Mouse (Mus musculus): Measurements from ENCODE around the gene Ppp1r1b. TPM values are rescaled to one million over a fixed set of nuclear protein-coding genes. Genes with fewer than 3 reads are reported as not detected.
"Not testable (repeated sequence)": the region's sequence is repeated elsewhere in the genome, so short reads cannot be mapped to it uniquely, and the experiment has no call there.

The Ppp1r1b gene
- total RNA-seq, 2 experiments from 2014 or later = 225 to 310 TPM

DNA sequence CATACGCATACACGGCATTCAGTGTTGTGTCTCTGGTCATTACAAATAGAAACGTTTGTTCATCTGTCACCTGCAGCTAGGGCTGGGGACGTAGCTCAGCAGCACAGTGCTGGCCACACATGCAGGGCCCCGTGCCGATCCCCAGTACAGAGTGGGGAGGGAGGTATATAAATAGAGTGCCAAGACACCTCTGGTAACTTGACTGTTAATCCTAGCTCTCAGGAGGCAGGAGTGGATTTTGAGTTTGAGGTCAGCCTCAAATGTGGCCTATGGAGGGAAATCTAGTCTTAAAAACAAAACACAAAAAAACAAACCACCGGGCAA lies 19.6 kb downstream of the Ppp1r1b start:
- no peak for DNase-seq (ENCODE audit: low spot score in 2 of 2)

DNA sequence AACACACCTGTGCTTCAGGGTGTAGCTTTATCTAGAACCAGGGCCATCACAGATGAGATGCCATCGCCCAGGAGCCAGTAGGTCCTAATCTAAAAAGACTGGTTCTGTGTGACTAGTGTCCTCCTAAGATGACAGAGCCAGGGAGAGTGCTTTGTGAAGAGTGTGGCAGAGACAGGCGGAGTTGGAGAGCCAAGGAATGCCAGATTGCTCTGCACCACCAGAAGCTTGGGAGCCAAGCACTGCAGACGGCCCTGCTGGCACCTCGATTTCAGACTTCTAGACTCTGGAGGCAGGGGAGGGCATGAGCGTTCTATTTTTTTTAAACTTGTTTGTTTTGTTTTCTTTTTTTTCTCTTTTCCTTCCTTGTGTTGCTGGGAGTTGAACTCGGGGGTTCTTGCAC lies 21.1 kb downstream of the Ppp1r1b start:
- DNase-seq (ENCODE audit: low spot score in 2 of 2) = no peak

DNA sequence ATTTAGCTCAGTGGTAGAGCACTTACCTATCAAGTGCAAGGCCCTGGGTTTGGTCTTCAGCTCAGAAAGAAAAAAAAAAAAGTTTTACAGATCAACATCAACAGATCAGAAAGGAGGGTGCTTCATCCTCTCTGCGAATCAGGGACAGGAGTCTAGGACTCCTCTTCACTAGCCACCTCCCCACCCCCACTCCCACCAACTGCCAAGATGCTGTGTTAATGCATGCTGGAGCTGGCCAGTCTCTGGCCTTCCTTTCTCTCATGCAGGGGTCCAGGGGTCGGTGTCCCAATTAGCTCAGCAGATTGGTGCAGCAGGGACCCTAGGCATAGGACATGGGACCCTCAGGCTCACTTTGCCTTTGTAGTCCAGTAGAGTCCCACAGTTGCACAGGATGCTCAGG lies 22.4 kb downstream of the Ppp1r1b start:
- DNase-seq (ENCODE audit: low spot score in 2 of 2) = no peak

DNA sequence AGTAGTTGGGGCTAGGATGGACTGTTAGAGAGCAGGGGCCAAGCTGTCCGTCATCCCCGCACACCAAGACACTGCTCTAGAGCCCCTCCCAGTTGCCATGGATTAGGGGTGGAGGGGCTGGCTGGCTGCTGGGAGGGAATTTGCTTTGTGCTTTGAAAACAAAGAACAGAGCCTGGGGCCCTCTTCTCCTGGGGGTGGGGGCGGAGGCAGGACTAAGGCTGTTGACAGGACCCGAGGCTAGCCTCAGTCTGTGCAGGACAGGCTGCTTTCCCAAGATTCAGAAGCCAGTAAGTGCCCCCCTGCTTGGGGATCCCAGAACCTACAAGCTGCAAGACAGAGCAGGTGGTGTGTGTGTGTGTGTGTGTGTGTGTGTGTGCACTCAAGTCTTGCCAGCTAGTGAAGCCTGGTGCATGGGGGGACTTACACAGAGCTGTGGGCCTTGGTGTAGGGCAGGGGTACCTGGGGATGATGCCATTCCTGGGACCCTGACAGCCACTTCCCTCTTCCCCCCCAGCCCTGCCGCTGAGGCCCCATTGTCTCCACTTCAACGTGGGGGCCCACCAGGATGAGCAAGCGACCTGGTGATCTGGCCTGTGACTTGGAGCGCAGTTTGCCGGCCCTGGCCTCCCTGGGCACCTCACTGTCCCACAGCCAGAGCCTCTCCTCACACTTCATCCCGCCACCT lies 23.5 kb downstream of the Ppp1r1b start:
- no peak for DNase-seq (ENCODE audit: low spot score in 2 of 2)

DNA sequence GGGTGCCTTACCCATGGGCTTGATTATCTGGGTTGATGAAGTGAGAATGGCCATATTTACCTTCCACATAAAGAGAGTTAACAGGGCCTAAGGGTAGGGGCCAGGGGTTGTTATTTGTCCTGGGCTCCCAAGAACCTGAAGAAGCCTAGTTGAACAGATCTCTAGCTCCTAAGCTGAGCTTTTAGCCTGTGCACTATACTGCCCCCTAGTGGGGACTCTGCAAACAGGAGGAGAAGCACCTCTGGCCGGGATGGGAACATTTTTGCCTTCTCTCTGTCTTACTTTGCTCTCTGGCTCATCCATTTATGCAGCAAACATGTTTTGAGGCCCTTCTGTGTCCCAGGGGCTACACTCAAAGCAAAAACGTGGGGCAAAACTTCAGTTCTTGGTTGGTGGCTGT lies 24.2 kb downstream of the Ppp1r1b start:
- peak in 1 of 2 experiments; percentile 76 for DNase-seq (ENCODE audit: low spot score in 2 of 2)

DNA sequence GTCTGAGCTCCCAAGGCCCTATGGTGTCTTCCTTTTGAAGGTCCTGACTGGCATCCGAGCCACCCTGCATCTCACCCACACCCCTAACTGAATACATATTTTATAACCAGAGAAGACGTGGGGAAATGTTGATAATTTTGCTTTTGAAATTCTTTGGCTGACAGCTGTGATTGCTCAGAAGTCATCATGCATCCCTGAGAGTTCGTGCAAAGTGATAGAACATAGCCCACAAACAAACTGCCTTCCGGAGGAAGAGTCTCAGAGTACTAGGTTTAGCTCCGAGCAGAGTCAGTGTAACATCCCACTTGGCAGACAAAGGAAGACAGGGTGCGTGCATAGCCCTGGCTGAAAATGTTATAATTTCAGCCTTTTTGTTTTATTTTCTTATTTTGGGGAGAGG lies 25.0 kb downstream of the Ppp1r1b start:
- DNase-seq (ENCODE audit: low spot score in 2 of 2) = no peak

DNA sequence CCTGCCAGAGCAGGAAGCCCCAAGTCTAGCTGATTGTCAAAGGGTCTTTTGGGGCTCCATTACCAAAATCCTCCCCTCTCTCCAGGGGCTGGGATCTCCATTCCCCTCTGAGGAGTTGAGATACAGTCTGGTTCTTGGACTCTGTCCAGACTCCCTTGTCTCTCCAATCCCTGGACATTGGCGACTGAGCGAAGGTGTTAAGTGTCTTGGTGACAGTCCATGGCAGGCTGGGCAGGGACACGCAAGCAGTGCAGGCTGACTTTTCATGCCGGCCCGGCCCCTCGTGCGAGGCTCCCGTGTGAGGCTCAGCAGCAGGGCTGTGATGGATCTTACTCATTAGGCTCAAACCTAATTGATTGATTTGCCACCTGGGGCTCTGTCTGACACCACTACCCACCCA lies 26.1 kb downstream of the Ppp1r1b start:
- no peak for DNase-seq (ENCODE audit: low spot score in 2 of 2)

DNA sequence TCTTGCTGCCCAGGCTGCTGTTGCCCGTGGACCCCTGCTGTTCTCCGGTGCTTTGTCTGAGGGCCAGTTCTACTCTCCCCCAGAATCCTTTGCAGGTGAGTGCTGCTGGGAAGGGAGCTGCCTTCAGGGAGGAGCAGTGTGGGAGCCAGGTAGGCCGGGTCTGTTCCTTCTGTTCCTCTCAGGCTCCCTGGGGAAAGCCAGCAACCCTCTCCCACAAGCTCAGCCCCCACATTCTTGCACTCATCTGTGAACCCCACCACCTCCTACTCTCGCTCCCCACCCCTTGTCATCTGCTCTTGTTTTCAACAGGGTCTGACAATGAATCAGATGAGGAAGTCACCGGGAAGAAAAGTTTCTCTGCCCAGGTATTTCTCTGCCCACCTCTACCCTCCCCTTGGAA lies 28.6 kb downstream of the Ppp1r1b start:
- DNase-seq (ENCODE audit: low spot score in 2 of 2) = no peak

DNA sequence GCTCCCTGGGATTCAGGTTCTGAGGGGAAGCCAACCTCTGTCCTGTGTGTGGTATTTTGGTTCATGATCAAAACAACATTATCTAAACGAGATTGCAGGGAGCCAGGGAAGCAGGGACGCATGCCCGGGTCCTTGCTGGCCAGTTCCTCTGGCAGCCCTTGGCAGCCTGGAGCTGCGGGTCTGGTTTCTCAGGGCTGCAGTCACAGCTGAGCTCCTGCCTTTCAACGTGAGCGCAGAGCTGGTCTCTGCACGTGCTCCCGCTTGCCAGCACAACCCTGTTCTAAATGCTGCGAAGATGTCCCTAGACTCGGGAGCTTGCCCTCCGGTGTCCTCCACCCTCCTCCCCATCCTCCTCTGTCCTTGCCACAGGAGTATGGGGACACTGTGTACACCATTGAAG lies 29.6 kb downstream of the Ppp1r1b start:
- no peak for DNase-seq (ENCODE audit: low spot score in 2 of 2)

DNA sequence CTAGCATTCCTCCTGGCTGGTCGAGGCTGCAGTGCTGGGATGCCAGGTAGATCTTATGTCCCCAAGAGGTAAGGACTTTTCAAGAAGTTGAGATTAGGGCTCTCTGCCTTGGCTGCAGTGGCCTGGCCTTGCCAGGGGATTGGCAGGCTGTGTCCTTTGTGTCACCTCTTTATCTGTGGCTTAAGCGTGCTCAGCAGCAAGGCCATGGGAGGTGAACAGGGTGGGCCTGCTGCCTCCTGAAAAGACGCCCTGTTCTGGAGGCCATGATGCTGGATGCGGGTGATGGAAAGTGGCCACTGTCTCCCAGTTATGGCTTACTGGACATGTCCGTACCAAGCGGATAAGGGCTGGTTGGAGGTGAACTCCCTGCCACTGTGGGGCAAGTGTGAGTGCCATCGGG lies 31.2 kb downstream of the Ppp1r1b start:
- no peak for DNase-seq (ENCODE audit: low spot score in 2 of 2)

DNA sequence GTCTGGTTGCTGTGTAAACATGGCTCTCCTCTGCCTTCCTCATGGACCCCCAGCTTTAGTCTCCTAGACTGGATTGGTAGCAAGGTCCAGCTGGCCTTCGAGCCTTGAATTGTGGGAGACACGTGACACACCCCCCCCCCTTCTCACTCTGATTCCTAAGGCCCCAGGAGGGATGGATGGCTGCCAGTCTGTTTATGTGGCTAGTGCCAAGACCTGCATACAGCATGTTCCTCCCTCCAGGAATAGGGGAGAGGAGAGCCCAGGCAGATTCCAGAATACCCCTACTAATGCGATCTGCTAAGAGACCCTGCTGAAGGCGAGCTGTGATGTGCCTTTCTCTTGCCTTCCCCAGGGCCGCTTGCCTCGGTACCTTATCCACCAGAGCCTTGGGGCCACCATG lies 31.9 kb downstream of the Ppp1r1b start:
- DNase-seq (ENCODE audit: low spot score in 2 of 2) = no peak

DNA sequence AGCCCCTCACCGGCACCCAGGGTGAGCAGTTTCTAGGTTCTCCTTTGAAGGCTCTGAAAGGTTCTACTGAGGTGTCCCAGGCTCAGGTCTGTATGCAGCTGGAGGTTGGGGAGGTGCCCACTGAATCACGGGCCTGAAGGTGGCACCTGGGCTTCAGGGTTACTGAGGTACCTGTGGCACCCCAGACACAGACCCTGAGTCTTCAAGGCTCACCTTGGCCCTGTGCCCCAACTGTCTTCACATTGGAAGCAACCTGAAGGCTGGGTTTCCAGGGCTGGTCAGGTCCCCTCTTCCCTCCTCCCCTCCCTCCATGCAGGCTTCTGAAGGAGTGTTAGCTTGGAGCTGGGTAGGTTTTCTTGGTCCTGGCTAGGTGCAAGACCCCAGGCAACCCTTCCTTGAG lies 33.4 kb downstream of the Ppp1r1b start:
- no peak for DNase-seq (ENCODE audit: low spot score in 2 of 2)

DNA sequence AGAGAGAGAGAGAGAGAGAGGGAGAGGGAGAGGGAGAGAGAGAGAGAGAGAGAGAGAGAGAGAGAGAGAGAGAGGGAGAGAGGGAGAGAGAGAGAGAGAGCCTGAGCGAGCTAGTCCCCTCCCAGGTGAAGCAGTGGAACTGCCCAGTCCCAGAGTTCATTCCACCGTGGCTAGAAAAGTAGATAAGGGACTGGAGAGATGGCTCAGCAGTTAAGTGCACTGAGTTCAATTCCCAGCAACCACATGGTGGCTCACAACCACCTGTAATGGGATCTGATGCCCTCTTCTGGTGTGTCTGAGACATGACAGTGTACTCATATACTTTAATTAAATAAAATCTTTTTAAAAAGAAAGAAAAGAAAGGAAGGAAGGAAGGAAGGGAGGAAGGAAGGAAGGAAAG lies 34.2 kb downstream of the Ppp1r1b start:
- not testable (repeated sequence) for DNase-seq (ENCODE audit: low spot score in 2 of 2)

DNA sequence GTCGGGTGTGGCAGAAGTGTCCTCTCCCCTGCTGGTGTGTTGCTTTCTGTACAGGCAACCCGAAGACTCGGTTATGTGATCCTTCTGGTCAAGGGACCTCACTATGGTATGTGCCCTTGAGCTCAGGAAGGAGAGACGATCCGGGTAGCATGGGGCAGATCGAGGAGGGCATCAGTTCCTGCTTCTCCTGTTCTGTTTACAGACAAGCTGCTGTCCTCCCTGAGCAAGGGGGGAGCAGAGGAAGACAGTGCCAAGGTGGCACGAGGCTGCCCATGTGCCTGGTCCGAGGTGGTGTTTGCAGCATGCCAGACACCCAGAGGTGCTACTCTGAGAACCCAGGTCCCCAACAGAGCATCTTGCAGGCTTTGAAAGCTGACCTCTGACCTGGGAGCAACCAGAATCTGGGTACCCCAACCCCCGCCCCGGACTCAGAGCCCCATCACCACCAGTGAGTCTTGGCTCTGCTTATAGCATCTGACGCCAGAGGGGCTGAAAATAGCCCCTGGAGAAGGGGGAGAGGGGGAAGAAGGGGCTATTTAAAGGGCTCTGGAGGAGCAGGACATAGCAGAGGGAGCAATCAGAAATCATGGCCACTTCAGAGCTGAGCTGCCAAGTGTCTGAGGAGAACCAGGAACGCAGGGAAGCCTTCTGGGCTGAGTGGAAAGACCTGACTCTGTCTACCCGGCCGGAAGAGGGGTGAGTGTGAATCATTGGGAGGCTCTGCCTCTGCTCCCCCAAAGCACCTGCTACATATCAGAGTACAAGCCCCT lies 35.2 kb downstream of the Ppp1r1b start, which contains the start of gene Tcap:
Gene Tcap (plus strand): TSS at position 551 of the 770 bp plus-strand sequence.
- no peak for DNase-seq (ENCODE audit: low spot score in 2 of 2)

DNA sequence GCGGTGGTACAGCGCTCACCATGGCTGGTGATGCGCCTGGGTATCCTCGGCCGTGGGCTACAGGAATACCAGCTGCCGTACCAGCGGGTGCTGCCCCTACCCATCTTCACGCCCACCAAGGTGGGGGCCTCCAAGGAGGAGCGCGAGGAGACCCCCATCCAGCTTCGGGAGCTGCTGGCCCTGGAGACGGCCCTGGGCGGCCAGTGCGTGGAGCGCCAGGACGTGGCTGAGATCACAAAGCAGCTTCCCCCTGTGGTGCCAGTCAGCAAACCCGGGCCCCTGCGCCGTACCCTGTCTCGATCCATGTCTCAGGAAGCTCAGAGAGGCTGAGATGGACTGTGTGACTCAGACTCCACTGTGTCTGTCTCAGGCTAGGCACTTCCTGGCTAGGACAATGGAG lies 36.0 kb downstream of the Ppp1r1b start:
- DNase-seq (ENCODE audit: low spot score in 2 of 2) = no peak

DNA sequence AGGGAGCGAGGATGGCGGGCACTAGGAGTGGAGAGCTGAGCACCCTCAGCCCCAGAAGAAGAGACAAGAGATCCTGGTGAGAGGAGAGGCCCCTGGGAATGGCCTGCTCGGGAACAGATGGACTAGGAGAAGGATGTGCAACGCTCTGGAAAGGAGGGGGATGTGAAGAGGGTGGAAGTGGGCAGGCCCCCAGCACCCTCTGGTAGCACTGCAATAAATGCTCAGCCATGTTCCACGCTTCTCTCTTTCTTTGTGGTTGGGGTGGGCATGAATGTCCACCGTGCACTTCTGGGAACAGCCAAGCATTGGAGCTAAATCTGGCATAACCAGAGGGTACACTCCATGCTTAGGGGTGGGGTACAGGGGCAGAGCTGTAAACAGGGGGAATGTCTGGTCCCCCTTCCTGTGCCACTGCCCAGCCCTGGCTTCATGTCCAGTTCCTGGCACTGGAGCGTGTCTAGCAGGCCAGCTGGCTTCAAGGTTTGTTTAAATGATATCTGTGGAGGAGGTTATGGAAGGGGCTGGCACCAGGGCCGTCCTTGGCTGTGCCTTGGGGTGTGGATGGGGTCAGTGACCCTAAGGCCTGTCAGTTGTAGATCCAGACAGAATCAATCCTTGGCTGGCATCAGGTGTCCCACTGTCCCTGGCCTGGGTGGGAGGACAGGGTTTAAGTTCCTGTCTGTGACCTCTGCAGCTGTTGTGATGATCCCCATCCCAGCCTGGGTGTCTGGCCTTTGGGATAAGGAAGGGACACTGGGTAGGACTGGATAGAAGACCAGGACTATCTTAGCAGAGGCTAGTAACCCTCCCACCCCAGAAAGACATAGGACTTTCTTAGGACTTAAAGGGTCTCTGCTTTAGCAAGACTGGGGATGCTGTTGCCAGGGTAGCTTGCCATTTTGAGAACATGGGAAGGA lies 36.8 kb downstream of the Ppp1r1b start:
- DNase-seq (ENCODE audit: low spot score in 2 of 2) = no peak

DNA sequence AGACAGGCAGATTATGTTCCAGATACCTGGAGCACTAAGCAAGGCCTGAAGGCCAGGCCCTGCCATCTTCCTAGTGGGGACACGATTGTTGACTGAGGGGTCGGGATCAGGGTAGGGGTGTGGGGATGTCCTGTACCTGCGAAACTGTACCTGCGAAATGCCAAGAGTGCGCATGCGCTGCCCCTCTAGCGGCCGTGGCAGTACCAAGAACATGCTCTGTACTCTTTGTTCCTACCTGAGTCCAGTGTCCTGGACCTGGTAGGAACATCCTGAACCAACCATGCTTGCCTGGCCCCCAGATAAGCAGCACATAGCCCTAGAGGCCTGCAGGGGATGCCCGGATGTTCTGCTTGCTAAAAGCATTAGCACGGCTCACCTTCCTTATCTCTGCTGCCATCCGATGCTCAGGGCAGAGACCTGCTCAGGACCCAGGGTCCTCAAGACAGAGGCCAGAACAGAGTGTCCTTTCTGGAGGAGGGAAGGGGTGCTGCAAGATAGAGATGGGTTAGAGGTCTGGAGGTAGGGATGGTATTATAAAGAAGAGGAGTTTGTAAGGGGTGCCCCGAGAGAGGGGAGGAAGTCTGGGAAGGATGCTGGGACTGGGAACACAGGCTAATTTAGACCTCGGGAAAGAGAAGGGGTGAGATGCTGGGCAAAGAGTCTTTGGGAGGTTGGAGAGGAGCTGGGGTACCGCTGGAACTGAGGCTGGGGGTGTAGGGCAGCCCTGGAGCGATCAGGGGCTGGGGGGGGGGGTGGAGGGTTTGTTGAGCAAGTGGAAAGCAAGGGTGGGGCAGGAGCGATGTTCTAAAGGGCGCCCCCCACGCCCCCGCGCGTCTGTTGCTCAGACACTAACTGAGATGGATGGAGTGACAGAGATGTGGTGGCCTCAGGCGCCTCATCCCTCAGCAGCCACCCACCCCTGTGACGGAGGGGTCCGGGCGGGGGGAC lies 37.7 kb downstream of the Ppp1r1b start, which contains the start of gene Pnmt:
Gene Pnmt (plus strand): TSS at position 813 of the 948 bp plus-strand sequence.
- DNase-seq (ENCODE audit: low spot score in 2 of 2) = no peak

DNA sequence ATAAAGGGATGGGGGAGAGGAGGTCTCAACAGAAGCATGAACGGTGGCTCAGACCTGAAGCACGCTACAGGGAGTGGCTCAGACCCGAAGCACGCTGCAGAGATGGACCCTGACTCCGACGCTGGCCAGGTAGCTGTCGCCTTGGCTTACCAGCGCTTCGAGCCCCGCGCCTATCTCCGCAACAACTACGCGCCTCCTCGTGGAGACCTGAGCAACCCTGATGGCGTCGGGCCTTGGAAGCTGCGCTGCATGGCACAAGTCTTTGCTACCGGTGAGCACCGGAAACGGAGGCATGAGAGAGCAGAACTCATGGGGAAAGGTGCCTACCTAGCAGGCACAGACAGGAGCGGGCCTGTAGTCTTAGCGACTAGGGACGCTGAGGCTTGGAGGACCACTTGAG lies 38.4 kb downstream of the Ppp1r1b start:
- no peak for DNase-seq (ENCODE audit: low spot score in 2 of 2)

DNA sequence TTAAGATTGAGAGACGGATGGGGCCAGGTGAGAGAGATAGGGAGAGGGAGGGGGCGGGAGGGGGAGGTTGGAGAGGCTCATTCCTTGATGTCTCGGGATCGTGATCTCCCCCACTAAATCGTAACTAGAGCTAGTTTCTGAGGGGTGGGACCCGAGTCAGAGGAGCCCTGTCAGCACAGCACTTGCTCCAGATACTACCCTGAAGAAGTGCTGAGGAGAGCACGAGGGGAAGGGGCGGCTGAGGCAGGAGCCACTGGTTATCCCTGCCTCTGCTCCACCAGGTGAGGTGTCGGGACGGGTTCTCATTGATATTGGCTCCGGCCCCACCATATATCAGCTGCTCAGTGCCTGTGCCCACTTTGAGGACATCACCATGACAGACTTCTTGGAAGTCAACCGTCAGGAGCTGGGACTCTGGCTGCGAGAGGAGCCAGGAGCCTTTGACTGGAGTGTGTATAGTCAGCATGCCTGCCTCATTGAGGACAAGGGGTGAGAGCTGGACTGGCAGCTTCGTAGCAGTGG lies 38.9 kb downstream of the Ppp1r1b start:
- no peak for DNase-seq (ENCODE audit: low spot score in 2 of 2)

DNA sequence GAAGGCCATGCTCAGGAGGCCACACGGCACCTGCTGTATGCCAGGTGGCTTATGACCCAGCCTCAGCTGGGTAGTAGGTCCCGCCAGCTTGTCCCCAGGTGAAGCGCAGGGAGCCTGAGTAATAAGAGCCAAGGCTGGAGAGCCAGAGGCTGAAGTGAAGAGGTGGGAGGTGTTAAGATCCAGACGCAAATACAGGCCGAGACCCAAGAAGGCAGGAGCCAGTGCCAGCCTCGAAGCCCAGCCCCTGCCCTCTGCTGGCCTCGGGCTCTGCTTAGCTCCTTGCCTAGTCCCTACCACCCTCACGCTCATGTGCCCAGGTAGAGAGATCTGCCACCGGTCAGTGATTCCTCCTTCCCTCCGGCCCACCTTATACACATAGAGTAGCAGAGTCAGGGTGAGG lies 40.1 kb downstream of the Ppp1r1b start:
- no peak for DNase-seq (ENCODE audit: low spot score in 2 of 2)

All from left cerebral cortex, adult 18-20 months (tissue).